Mouse (Mus musculus) limb, embryonic 14.5 days (tissue): ENCODE results near the gene Mthfd1l. TPM values are rescaled to one million over a fixed set of nuclear protein-coding genes. Genes with fewer than 3 reads are reported as not detected.

Experiments
- ATAC-seq: fragments of 200-750 bp; cut with Nextera tagmentation; 2 replicates; pipeline ENCODE4 v1.8.0; 2017; ENCODE audit warnings: low read depth, moderate number of reproducible peaks, moderate TSS enrichment; ENCODE audit not compliant: low FRiP score
- DNase-seq: peaks from one replicate; pipeline ENCODE4 v3.0.0-alpha.2; 2015; ENCODE audit warnings: low spot score
- H3K27ac ChIP-seq: fragments of 300-500 bp; sonication (generic); replicated peaks from 2 replicates; pipeline ENCODE4 v1.5.1; 2014; ENCODE audit warnings: low read depth, mild to moderate bottlenecking, low read length, moderate library complexity, mixed read lengths
- H3K27me3 ChIP-seq: fragments of 300-500 bp; sonication (generic); 2 replicates; pipeline ENCODE4 v1.6.1; 2014; ENCODE audit warnings: low read length, mixed read lengths; ENCODE audit not compliant: control insufficient read depth, insufficient read depth
- H3K36me3 ChIP-seq: fragments of 300-500 bp; sonication (generic); 2 replicates; pipeline ENCODE4 v1.6.1; 2014; ENCODE audit warnings: mild to moderate bottlenecking, low read length, moderate library complexity, mixed read lengths; ENCODE audit not compliant: control insufficient read depth, insufficient read depth
- H3K4me1 ChIP-seq: fragments of 300-500 bp; sonication (generic); 2 replicates; pipeline ENCODE4 v1.6.1; 2014; ENCODE audit warnings: antibody characterized with exemption, low read length, mixed read lengths; ENCODE audit not compliant: control insufficient read depth, insufficient read depth
- H3K4me2 ChIP-seq: fragments of 300-500 bp; sonication (generic); replicated peaks from 2 replicates; pipeline ENCODE4 v1.6.1; 2014; ENCODE audit warnings: low read depth, mild to moderate bottlenecking, low read length, moderate library complexity; ENCODE audit not compliant: severe bottlenecking
- H3K4me3 ChIP-seq: fragments of 300-500 bp; sonication (generic); replicated peaks from 2 replicates; pipeline ENCODE4 v1.5.1; 2014; ENCODE audit warnings: low read length
- H3K9ac ChIP-seq: fragments of 300-500 bp; sonication (generic); 2 replicates; pipeline ENCODE4 v1.6.1; 2014; ENCODE audit warnings: mild to moderate bottlenecking, low read depth, low read length, moderate library complexity; ENCODE audit not compliant: severe bottlenecking
- H3K9me3 ChIP-seq: fragments of 300-500 bp; sonication (generic); 2 replicates; pipeline ENCODE4 v1.6.1; 2016; ENCODE audit warnings: low read length; ENCODE audit not compliant: control insufficient read depth
- POLR2A ChIP-seq: fragments of 200-500 bp; IDR thresholded peaks from 2 replicates; pipeline ENCODE4 v1.8.0; 2012; ENCODE audit warnings: inconsistent platforms, mild to moderate bottlenecking, moderate library complexity, borderline replicate concordance; ENCODE audit not compliant: insufficient read depth, insufficient read length; ENCODE audit errors: extremely low read depth
- WGBS: fragments of 180-500 bp; shearing (Covaris S2); extraction: QIAGEN DNeasy Blood & Tissue Kit; methylation state at CpG from one replicate; pipeline ENCODE4 v1.1.7; 2014; 5-methylcytosine and 5-hydroxymethylcytosine counted together
- polyA plus RNA-seq, 2 experiments: library from polyadenylated mRNA; depleted of rRNA in 1 of 2; stranded (reverse) in 1 of 2; unstranded in 1 of 2; fragments of >200 nt; fragmentation: Nextera tagmentation in 1 of 2; extraction: Ambion mirVana in 1 of 2; gene quantifications; 2 replicates each; pipeline versions ENCODE4 v1.2.1 to v1.2.3; 2012 to 2014

Mthfd1l gene
- polyA plus RNA-seq, 2 experiments: 10.2 to 10.4 TPM

DNA sequence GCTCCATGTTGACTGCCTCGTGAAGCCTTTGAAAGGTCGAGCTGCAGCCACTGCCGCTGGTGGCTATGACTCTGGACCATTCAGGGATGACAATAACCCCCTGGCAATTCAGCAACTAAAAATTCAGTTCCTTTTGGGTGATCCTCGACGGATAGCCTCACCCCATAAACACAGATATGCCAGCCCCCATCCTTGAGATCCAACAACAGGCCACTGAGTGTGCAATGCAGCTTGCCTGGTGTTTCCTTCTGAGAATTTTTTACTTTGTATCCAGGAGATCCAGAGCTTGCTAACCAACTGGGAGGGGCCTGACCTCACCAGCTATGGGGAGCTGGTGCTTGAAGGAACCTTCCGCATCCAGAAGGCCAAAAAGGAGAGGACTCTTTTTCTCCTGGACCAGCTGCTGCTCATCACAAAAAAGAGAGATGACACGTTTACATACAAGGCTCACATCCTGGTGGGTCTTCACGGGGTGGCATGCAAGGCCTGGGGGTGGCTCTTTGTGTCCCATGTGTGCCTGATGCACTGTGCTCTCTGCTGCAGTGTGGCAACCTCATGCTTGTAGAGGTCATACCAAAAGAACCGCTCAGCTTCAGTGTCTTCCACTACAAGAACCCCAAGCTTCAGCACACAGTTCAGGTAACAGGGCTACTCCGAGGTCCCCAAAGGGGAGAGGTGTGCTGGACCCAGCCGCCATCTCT, 32.9 kb upstream of the Mthfd1l start:
- Histone ChIP-seq H3K4me2 (no peak overlapping the region), H3K4me1 (no peaks in the 10 kb centered on the region), H3K4me3 (no peak overlapping the region), H3K27ac (no peak overlapping the region), H3K27me3 (no peaks in the 10 kb centered on the region), H3K36me3 (peaks cover 16% of the 10 kb centered on the region), H3K9ac (no peak overlapping the region), H3K9me3 (no peaks in the 10 kb centered on the region)
- TF ChIP-seq POLR2A: no peak
- DNase-seq (no peak), ATAC-seq (no peak)
- WGBS: 92% methylated on average over 11 of the region's 11 CpGs

DNA sequence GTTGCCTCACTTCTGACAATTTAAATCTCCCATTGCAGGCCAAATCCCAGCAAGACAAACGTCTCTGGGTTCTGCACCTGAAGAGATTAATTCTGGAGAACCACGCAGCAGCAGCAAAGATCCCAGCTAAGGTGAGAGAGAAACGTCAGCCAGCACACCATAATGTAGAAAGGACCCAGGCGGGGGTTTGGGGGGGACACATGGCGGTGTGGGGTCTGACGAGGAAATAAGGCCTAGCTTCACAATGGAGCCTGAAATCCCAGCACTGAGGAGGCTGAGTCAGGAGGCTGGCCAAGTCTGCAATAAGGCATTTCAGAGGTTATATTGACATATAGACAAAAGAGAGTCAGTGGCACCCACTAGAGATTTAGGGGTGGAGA, 32.3 kb upstream of the Mthfd1l start:
- Histone ChIP-seq H3K4me3 (no peak overlapping the region), H3K9me3 (no peaks in the 10 kb centered on the region), H3K4me1 (no peaks in the 10 kb centered on the region), H3K27ac (no peak overlapping the region), H3K27me3 (no peaks in the 10 kb centered on the region), H3K36me3 (peaks cover 16% of the 10 kb centered on the region), H3K4me2 (no peak overlapping the region), H3K9ac (no peak overlapping the region)
- ATAC-seq (no peak), DNase-seq (no peak)
- TF ChIP-seq POLR2A: no peak
- WGBS: 86% methylated on average over 6 of the region's 6 CpGs

DNA sequence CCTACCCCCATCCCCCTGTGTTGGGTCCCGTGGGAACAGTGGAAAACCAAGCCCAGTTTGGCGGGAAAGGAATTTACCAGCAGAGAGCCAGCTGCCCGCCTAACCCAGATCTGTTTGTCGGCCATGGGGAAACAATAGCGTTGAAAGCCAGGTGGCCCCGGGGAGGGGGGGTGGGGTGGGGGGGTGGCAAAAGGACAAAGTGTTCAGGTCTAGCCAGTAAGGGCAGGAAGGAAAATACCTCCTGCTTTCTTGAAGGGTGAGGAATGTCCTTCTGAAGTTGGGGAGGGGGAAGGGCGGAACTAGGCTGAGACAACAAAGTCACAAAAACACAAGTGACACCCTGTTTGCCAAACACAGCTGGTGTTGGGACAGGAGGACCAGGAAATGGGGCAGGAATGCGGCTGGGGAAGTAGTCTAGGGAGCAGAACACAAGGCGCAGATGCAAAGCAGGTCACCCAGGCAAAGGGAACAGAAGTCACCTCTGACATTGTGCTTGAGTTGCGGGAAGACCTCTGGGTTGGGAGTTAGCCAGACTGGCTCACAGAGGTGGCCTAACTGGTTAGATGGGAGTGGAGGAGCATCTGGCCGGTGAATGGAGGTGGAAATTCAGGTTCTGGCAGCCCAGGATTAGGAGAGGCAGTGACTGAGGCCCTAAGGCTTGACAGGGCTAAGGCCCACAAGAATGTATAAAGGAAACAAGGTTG, 31.7 kb upstream of the Mthfd1l start:
- Histone ChIP-seq H3K27ac (0 out of 2 replicates have a peak overlapping the region, but pooled peaks have one; percentile 19), H3K9ac (no peak overlapping the region), H3K4me3 (no peak overlapping the region), H3K4me2 (no peak overlapping the region), H3K27me3 (no peaks in the 10 kb centered on the region), H3K9me3 (no peaks in the 10 kb centered on the region), H3K4me1 (no peaks in the 10 kb centered on the region), H3K36me3 (peaks cover 16% of the 10 kb centered on the region)
- 0 out of 2 replicates have a peak, but pooled peaks have one; percentile 24 for ATAC-seq
- 28% methylated on average over 11 of the region's 11 CpGs for WGBS
- peak; percentile 17 for DNase-seq
- TF ChIP-seq POLR2A: no peak

DNA sequence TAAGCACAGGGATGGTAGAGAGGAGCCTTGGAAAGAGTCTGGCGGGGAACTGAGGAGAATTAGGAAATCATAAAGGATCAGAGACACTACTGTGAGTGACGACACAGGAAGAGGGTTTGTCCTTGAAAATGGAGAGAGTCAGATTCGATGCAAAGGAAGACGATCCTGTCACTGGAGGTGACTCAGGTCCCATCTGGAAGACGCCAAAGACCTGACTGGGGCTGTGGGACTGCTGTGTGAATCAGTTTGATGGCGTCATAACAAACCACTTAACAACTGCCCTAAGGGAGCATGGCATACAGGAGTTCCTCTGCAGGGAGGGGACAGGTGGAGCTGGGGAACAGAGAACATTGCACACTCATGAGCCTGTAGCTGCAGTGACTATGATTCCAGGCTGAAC, 30.6 kb upstream of the Mthfd1l start:
- Histone ChIP-seq H3K4me2 (no peak overlapping the region), H3K4me1 (no peaks in the 10 kb centered on the region), H3K4me3 (no peak overlapping the region), H3K9ac (no peak overlapping the region), H3K27me3 (no peaks in the 10 kb centered on the region), H3K36me3 (peaks cover 18% of the 10 kb centered on the region), H3K9me3 (no peaks in the 10 kb centered on the region), H3K27ac (no peak overlapping the region)
- 37% methylated on average over 6 of the region's 6 CpGs for WGBS
- TF ChIP-seq POLR2A: no peak
- ATAC-seq (no peak), DNase-seq (no peak)

DNA sequence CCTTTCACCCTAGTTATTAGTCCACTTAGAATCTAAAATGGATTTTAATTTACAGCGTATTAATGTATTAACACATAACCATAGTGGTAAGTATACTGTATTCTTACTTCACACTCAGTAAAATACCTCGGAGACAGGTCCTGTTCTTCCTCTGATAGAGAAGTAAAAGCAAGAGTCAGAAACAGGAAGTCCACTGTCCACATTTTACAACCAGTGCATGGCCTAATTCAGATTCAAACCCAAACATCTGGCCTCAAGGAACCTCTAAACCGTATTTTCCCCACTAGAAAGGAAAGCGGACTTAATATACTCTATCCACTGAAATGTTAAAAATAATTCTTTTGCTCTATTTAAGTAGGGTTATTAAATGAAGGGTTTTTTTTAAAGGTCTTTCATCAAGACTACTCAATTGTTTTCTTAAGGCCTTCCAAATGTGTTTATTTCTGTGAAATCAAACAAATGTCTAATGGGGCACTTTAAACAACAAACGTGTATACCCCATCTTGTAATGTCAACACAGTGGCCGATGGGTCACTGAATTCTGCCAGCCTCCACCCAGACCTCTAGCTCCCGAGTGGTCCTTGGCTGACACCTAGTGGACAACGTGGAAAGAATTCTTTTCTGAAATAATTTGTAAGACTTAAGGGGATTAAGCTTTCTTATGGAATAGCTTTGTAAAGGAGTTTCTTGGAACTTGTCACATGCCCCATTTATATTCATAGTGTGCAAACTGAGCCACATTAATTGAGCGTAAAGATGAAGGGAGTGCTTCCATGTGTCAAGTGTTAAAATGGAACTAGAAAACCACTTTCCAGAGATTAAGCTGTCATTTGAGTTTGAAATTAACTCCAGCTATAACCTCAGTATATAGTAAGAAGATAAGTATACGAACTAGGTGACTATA, 29.2 kb upstream of the Mthfd1l start:
- no peak for TF ChIP-seq POLR2A
- no peaks in the 10 kb centered on the region for H3K27me3 ChIP-seq
- ATAC-seq: peak; percentile 47; the same call in 1 of the 2 replicates
- H3K4me1 ChIP-seq: no peaks in the 10 kb centered on the region
- no peak overlapping the region for H3K4me3 ChIP-seq
- no peak overlapping the region for H3K4me2 ChIP-seq
- H3K9me3 ChIP-seq: no peaks in the 10 kb centered on the region
- peak; percentile 56 for DNase-seq
- no peak overlapping the region for H3K27ac ChIP-seq
- WGBS: 31% methylated on average over 10 of the region's 10 CpGs
- peaks cover 15% of the 10 kb centered on the region for H3K36me3 ChIP-seq
- H3K9ac ChIP-seq: no peak overlapping the region
